Mouse (Mus musculus): ENCODE measurements at regions not wholly inside any gene's neighbourhood (a gene's known extent, or its start where the extent isn't known, plus 50 kb on each side); places are given as distances from the start of the nearest gene placed in this dataset.
A peak's percentile ranks its signal among the peaks of the same experiment; 100 is the strongest.

DNA sequence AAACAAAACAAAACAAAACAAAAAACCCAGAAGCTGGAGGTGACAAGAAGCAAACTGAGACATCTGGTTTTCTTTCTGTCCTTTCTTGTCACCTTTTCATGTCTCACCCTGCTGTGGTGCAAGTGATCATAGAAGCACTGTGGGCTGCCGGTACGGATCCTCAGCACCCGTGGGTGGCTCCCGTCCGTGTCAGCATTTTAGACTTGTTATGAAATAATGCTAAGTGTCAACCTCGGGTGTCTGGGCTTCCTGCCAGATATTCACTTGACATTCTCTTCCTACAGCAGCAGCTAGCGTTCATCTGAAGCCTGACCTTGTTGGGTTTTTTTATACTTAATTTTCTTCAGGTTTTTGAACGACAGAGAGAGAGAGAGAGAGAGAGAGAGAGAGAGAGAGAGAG is 404.7 kb downstream of the Pla2g4a start:
- DNase-seq (ENCODE audit: low spot score in 2 of 2), result peak; percentile 36 to 57

DNA sequence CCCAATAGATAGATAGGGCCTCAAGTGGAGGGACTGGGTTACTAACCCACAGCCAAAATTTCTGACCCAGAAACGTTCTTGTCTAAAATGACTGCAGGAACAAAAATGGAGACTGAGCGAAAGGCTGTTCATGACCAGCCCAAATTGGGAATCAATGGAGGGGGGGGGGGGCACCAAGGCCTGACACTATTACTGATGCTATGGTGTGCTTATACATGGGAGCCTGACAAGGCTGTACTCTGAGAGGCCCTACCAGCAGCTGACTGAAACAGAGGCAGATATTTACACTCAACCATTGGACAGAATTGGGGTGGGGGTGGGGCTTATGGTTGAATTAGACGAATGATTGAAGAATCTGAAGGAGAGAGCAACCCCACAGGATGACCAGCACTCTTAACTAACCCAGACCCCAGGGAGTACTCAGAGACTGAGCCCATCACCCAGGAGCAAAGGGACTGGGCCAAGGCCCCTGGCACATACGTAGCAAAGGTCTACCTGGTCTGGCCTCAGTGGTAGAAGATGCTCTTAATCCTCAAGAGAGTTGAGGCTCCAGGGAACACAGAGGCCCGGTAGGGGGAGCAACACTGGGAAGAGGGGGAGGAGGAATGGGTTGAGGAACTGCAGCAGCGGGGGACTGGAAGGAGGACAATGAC is 405.6 kb downstream of the Pla2g4a start:
- no peak for DNase-seq (ENCODE audit: low spot score in 2 of 2)

DNA sequence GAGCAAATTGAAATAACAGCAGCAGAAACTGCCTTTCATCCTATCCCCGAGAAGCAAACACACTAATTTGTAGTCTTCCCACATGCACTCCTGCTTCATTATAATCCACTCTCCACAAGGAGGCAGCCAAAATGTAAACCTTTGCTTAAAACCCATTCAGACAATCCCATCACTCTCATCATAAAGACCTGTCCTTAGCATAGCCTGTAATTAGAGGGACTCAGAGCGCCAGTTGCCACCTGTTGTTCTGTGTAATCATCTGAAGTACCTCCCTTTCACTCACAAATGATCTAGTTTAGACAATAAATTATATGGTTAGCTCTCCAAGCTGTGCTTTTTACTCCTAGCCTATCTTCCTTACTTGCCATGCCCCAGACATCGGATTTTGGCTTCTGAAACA is 415.0 kb downstream of the Pla2g4a start:
- no peak for DNase-seq (ENCODE audit: low spot score in 2 of 2)

- DNase-seq (ENCODE audit: low spot score in 2 of 2), result peak; percentile 14 to 36
These were observed 419.7 kb downstream of the Pla2g4a start for GRCm38 (mm10) chr1:149541386-149541785.

GRCm38 (mm10) chr1:149533651-149534050 is 427.4 kb downstream of the Pla2g4a start:
- no peak for DNase-seq (ENCODE audit: low spot score in 2 of 2)

Data from right cerebral cortex, adult 2 months (tissue).